Mouse (Mus musculus): Measurements from ENCODE around the gene Tmem266.

GRCm38 (mm10) chr9:55307557-55307956 lies 19.2 kb upstream of the Tmem266 start:
- TF ChIP-seq CTCF (IDR thresholded peaks at IDR 0.05; ENCODE audit: control insufficient read depth, insufficient read depth, insufficient replicate concordance, low read depth, low read length) = no peak
- TF ChIP-seq POLR2A (IDR thresholded peaks at IDR 0.05; ENCODE audit: control insufficient read depth, low read depth, low read length) = no peak
